Mouse (Mus musculus): ENCODE results near the gene Lair1. TPM values are rescaled to one million over a fixed set of nuclear protein-coding genes. Genes with fewer than 3 reads are reported as not detected.
"Not testable (repeated sequence)": the region's sequence is repeated elsewhere in the genome, so short reads cannot be mapped to it uniquely, and the experiment has no call there.

Gene Lair1
- polyA plus RNA-seq, 1 experiment from 2014 or later = 3.5 TPM

DNA sequence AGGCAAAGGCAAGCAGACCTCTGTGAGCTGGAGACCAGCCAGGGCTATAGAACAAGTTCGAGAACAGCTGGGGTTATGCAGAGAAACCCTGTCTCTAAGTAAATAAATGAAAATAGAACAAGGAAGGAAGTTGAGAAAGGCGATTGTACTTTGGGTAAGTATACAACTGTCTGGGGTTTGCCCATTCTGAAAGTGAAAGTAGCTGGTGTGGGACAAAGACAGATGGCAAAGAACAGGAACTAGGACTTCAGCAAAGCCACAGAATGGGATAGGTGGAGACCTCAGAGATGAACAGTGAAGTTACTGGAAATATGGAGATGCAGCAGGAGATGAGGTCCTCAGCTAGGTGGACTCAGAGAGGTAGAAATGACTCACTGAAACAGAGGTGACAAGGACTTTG lies 19.8 kb upstream of the Lair1 start:
- Histone ChIP-seq H3K4me2 (no peak overlapping the region), H3K4me1 (no peaks in the 10 kb centered on the region), H3K27ac (replicated peaks) (no peak overlapping the region), H3K9me3 (replicated peaks) (no peaks in the 10 kb centered on the region), H3K4me3 (replicated peaks) (no peak overlapping the region), H3K9ac (replicated peaks) (no peak overlapping the region), H3K36me3 (no peaks in the 10 kb centered on the region), H3K27me3 (replicated peaks) (no peaks in the 10 kb centered on the region)
- ATAC-seq (ENCODE audit: low FRiP score) = no peak
- 58% methylated on average over 2 of the region's 2 CpGs for WGBS

- no peaks in the 10 kb centered on the region for H3K4me1 ChIP-seq
- H3K36me3 ChIP-seq = no peaks in the 10 kb centered on the region
- no peaks in the 10 kb centered on the region for H3K9me3 ChIP-seq (replicated peaks)
- H3K27me3 ChIP-seq (replicated peaks) = no peaks in the 10 kb centered on the region
- no peak overlapping the region for H3K27ac ChIP-seq (replicated peaks)
- no peak for ATAC-seq (ENCODE audit: low FRiP score)
- H3K9ac ChIP-seq (replicated peaks) = no peak overlapping the region
- H3K4me2 ChIP-seq = no peak overlapping the region
- no peak overlapping the region for H3K4me3 ChIP-seq (replicated peaks)
These were observed 18.7 kb upstream of the Lair1 start for GRCm38 (mm10) chr7:4081706-4082105.

DNA sequence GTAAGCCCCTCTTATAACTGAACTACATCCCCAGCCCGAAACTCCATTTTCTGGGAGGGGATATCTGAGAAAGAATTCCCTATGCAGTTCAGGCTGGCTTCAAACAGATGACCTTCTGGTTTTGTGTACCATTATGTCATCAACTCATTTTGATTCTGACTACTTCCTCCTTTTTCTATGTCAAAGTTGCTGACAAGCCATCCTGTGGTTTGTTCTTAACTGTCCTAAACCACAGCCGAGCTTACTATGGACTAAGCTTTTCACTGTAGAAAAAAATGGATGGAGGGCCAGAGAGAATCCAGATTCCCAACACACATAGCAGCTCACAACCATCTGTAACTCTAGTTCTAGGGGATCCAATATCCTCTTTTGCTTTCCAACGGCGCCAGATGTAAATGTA lies 17.5 kb upstream of the Lair1 start:
- Histone ChIP-seq H3K36me3 (no peaks in the 10 kb centered on the region), H3K9ac (replicated peaks) (no peak overlapping the region), H3K4me1 (no peaks in the 10 kb centered on the region), H3K27me3 (replicated peaks) (no peaks in the 10 kb centered on the region), H3K27ac (replicated peaks) (no peak overlapping the region), H3K9me3 (replicated peaks) (no peaks in the 10 kb centered on the region), H3K4me2 (no peak overlapping the region), H3K4me3 (replicated peaks) (no peak overlapping the region)
- no peak for ATAC-seq (ENCODE audit: low FRiP score)
- 92% methylated on average over 4 of the region's 4 CpGs for WGBS

GRCm38 (mm10) chr7:4079511-4079910 lies 16.5 kb upstream of the Lair1 start:
- H3K9ac ChIP-seq (replicated peaks) = no peak overlapping the region
- 81% methylated on average over 7 of the region's 7 CpGs for WGBS
- no peaks in the 10 kb centered on the region for H3K9me3 ChIP-seq (replicated peaks)
- ATAC-seq (ENCODE audit: low FRiP score) = no peak
- no peaks in the 10 kb centered on the region for H3K36me3 ChIP-seq
- no peaks in the 10 kb centered on the region for H3K4me1 ChIP-seq
- no peak overlapping the region for H3K4me3 ChIP-seq (replicated peaks)
- no peaks in the 10 kb centered on the region for H3K27me3 ChIP-seq (replicated peaks)
- no peak overlapping the region for H3K4me2 ChIP-seq
- no peak overlapping the region for H3K27ac ChIP-seq (replicated peaks)

DNA sequence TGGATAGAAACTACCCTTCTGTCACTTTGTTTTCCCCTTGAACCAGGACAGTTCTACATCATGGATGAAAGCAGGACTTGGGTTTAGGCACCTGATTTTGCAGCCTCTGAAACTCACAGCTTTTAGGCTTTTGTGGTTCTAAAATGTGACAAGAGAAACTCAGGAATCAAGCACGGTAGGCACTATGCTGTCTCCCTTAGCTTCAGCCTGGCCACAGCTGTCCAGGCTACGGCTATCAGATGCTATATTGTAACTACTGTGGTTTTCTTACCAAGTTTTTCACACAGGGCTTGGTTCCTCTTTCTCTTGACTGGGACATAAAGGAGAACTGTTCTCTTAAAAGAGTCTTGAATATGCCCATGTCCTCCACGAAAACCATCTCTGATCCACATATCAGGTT lies 10.1 kb upstream of the Lair1 start:
- no peak overlapping the region for H3K9ac ChIP-seq (replicated peaks)
- 88% methylated on average over 3 of the region's 3 CpGs for WGBS

GRCm38 (mm10) chr7:4071066-4071465 lies 8.1 kb upstream of the Lair1 start:
- Histone ChIP-seq H3K9me3 (replicated peaks) (no peaks in the 10 kb centered on the region), H3K9ac (replicated peaks) (no peak overlapping the region), H3K4me2 (no peak overlapping the region), H3K4me1 (no peaks in the 10 kb centered on the region), H3K36me3 (no peaks in the 10 kb centered on the region), H3K27me3 (replicated peaks) (no peaks in the 10 kb centered on the region), H3K4me3 (replicated peaks) (no peak overlapping the region), H3K27ac (replicated peaks) (no peak overlapping the region)
- WGBS = 91% methylated on average over 6 of the region's 6 CpGs
- ATAC-seq (ENCODE audit: low FRiP score) = no peak

More for the DNA sequence above, 10.1 kb upstream of the Lair1 start:
- Histone ChIP-seq H3K4me3 (replicated peaks) (no peak overlapping the region), H3K9me3 (replicated peaks) (no peaks in the 10 kb centered on the region), H3K27ac (replicated peaks) (no peak overlapping the region), H3K27me3 (replicated peaks) (no peaks in the 10 kb centered on the region), H3K36me3 (no peaks in the 10 kb centered on the region), H3K4me1 (no peaks in the 10 kb centered on the region), H3K4me2 (no peak overlapping the region)
- no peak for ATAC-seq (ENCODE audit: low FRiP score)

DNA sequence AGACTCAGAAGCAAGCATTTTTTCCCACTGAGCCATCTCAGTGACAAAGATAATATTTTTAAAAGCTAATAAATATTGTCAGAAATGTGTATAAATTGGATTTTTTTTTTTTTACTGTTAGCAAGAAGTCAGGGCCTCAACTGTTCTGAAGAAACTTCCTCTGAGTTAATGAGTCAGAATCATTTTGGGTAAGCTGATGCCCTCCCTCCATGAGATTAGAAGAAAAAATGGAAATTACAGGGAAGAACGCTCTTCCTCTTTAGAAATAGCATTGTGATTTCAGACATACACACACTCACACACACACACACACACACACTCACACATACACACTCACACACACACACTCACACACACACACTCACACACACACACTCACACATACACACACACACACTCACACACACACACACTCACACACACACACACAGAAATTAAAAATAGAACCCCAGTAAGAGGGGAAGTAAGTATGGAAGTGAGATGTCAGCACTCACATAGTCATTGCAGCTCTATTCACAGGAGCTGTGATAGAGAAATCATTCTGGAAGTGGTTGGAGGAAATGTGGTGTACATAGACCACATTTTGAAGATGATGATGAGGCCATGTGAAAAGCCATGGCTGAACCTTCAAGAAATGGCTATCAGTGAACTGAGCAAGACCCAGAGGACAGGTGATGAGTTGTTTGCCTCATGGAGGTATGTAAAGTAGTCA lies 866 bp upstream of the Lair1 start:
- Histone ChIP-seq H3K9me3 (replicated peaks) (no peaks in the 10 kb centered on the region), H3K36me3 (no peaks in the 10 kb centered on the region), H3K9ac (replicated peaks) (no peak overlapping the region), H3K27ac (replicated peaks) (no peak overlapping the region), H3K4me1 (no peaks in the 10 kb centered on the region), H3K27me3 (replicated peaks) (no peaks in the 10 kb centered on the region), H3K4me2 (no peak overlapping the region), H3K4me3 (replicated peaks) (no peak overlapping the region)
- 100% methylated on average over 1 of the region's 1 CpGs for WGBS
- ATAC-seq (ENCODE audit: low FRiP score) = no peak

GRCm38 (mm10) chr7:4060602-4061188 lies 2.3 kb downstream of the Lair1 start:
- not testable (repeated sequence) for H3K9ac ChIP-seq (replicated peaks); H3K27ac ChIP-seq (replicated peaks); ATAC-seq (ENCODE audit: low FRiP score); H3K4me1 ChIP-seq; H3K36me3 ChIP-seq; H3K4me3 ChIP-seq (replicated peaks); H3K27me3 ChIP-seq (replicated peaks); H3K9me3 ChIP-seq (replicated peaks); H3K4me2 ChIP-seq
- 58% methylated on average over 9 of the region's 9 CpGs for WGBS

DNA sequence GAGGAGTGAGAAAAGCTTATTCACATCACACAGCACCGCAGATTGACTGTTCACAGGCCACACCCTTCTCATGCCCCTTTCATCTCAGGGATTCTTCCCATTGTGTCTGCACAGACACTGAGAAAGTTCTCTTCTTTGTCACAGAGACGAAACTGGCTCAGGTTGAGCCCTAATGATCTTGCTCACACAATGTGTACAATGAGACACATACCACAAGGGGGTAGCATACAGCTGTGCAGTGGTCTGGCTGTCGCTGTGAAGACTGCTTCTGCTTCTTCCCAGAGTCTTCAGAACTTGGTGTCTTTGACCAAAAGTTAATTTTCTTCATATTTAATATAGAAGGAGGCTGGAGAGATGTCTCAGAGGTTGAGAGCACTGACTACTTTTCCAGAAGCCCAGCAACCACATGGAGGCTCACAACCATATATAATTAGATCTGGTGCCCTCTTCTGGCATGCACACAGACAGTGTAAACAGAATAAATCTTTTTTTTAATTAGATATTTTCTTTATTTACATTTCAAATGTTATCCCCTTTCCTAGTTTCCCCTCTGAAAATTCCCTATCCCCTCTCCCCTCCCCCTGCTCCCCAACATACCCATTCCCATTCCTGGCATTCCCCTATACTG lies 36.1 kb downstream of the Lair1 start:
- no peak overlapping the region for H3K4me3 ChIP-seq (replicated peaks)
- ATAC-seq (ENCODE audit: low FRiP score) = no peak
- H3K27ac ChIP-seq (replicated peaks) = no peak overlapping the region
- no peaks in the 10 kb centered on the region for H3K4me1 ChIP-seq
- H3K4me2 ChIP-seq = no peak overlapping the region
- no peaks in the 10 kb centered on the region for H3K36me3 ChIP-seq
- no peak overlapping the region for H3K9ac ChIP-seq (replicated peaks)
- no peaks in the 10 kb centered on the region for H3K27me3 ChIP-seq (replicated peaks)
- H3K9me3 ChIP-seq (replicated peaks) = no peaks in the 10 kb centered on the region
- WGBS = 29% methylated on average over 3 of the region's 3 CpGs

GRCm38 (mm10) chr7:4004636-4005035 lies 58.4 kb downstream of the Lair1 start:
- not testable (repeated sequence) for ATAC-seq (ENCODE audit: low FRiP score); H3K4me2 ChIP-seq
- 73% methylated on average over 3 of the region's 3 CpGs for WGBS

GRCm38 (mm10) chr7:4003996-4004395 lies 59.0 kb downstream of the Lair1 start:
- H3K27ac ChIP-seq (replicated peaks); H3K9ac ChIP-seq (replicated peaks); H3K4me2 ChIP-seq; H3K27me3 ChIP-seq (replicated peaks); H3K4me1 ChIP-seq; H3K4me3 ChIP-seq (replicated peaks); H3K9me3 ChIP-seq (replicated peaks); ATAC-seq (ENCODE audit: low FRiP score); H3K36me3 ChIP-seq: not testable (repeated sequence)
- WGBS = 76% methylated on average over 4 of the region's 4 CpGs

More at GRCm38 (mm10) chr7:4004636-4005035, 58.4 kb downstream of the Lair1 start:
- H3K9me3 ChIP-seq (replicated peaks); H3K27me3 ChIP-seq (replicated peaks); H3K9ac ChIP-seq (replicated peaks); H3K4me3 ChIP-seq (replicated peaks); H3K36me3 ChIP-seq; H3K4me1 ChIP-seq; H3K27ac ChIP-seq (replicated peaks): not testable (repeated sequence)

DNA sequence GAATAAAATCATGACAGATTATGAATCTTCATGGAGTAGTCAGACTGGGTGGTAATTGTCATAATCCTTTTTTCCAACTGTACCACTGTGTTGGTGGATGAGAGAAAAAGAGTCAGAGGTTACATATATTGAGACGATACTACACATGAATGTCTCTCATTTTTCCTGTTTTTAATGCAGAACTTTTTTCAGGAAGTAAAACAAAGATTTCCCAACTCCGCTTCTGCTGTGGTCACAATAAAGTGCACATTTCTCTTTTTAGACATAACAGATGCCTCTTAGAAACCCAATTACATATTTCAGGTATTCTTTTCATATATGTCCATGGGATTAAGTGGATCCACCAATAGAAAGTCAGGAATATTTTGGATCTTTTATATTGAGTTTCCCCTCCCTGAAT lies 101.0 kb downstream of the Lair1 start:
- Histone ChIP-seq H3K9me3 (replicated peaks) (no peaks in the 10 kb centered on the region), H3K4me1 (no peaks in the 10 kb centered on the region), H3K27me3 (replicated peaks) (no peaks in the 10 kb centered on the region), H3K4me3 (replicated peaks) (no peak overlapping the region), H3K36me3 (no peaks in the 10 kb centered on the region), H3K4me2 (no peak overlapping the region), H3K27ac (replicated peaks) (no peak overlapping the region), H3K9ac (replicated peaks) (no peak overlapping the region)
- ATAC-seq (ENCODE audit: low FRiP score) = no peak
- WGBS = 93% methylated on average over 2 of the region's 2 CpGs
